Mouse (Mus musculus): Measurements from ENCODE around the gene Gfm1.

- TF ChIP-seq CTCF (IDR thresholded peaks at IDR 0.05; ENCODE audit: borderline replicate concordance, control insufficient read depth, extremely low read depth, insufficient read depth, low read length, poor library complexity) (no peak), POLR2A (IDR thresholded peaks at IDR 0.05; ENCODE audit: control insufficient read depth, extremely low read depth, insufficient read depth, low read length, poor library complexity) (no peak)
These were observed 85.4 kb downstream of the Gfm1 start, which contains the start of gene Rarres1 for GRCm38 (mm10) chr3:67515274-67515801.
